Mouse (Mus musculus) MEL (cell line): Measurements from ENCODE around the gene Srsf1. TPM values are rescaled to one million over a fixed set of nuclear protein-coding genes. Genes with fewer than 3 reads are reported as not detected.

ENCODE experiments used
- DNase-seq: peaks from one replicate; pipeline ENCODE4 v3.0.0; 2011; ENCODE audit warnings: low read depth, low spot score
- H3K27ac ChIP-seq: 2 replicates; pipeline ENCODE4 v1.5.1; 2012; ENCODE audit warnings: low read depth, mild to moderate bottlenecking, control low read depth, low read length, moderate library complexity; ENCODE audit not compliant: control insufficient read depth
- H3K27me3 ChIP-seq, 2 experiments: fragments of 150-350 bp in 1 of 2; sonication (generic) in 1 of 2; 2 replicates each; pipeline ENCODE4 v1.6.1; 2012; ENCODE audit warnings: low read length in 2 of 2, mild to moderate bottlenecking in 2 of 2, improper control_type of control experiment in 1 of 2, moderate library complexity in 1 of 2; ENCODE audit not compliant: insufficient read depth in 2 of 2, control insufficient read depth in 1 of 2
- H3K36me3 ChIP-seq, 2 experiments: 2 replicates each; pipeline ENCODE4 v1.6.1; 2012 to 2014; ENCODE audit warnings: low read length in 2 of 2, improper control_type of control experiment in 1 of 2, inconsistent platforms in 1 of 2, mild to moderate bottlenecking in 1 of 2; ENCODE audit not compliant: insufficient read depth in 2 of 2, control insufficient read depth in 1 of 2
- H3K4me1 ChIP-seq, 2 experiments: fragments of 150-350 bp in 1 of 2; sonication (generic) in 1 of 2; 2 replicates each; pipeline ENCODE4 v1.6.1; 2012; ENCODE audit warnings: low read length in 2 of 2, improper control_type of control experiment in 1 of 2, mild to moderate bottlenecking in 1 of 2; ENCODE audit not compliant: insufficient read depth in 2 of 2, control insufficient read depth in 1 of 2
- H3K4me3 ChIP-seq, 2 experiments: fragments of 150-350 bp in 1 of 2; sonication (generic) in 1 of 2; 2 replicates each; pipeline ENCODE4 v1.5.1; 2012; ENCODE audit warnings: low read depth in 2 of 2, low read length in 2 of 2, mild to moderate bottlenecking in 2 of 2, moderate library complexity in 2 of 2, control low read depth in 1 of 2, improper control_type of control experiment in 1 of 2; ENCODE audit not compliant: control insufficient read depth in 1 of 2, insufficient read depth in 1 of 2
- H3K79me2 ChIP-seq: 2 replicates; pipeline ENCODE4 v1.6.1; 2012; ENCODE audit warnings: mild to moderate bottlenecking, low read length, moderate library complexity; ENCODE audit not compliant: control insufficient read depth, poor library complexity, insufficient read depth
- H3K9ac ChIP-seq: 2 replicates; pipeline ENCODE4 v1.6.1; 2012; ENCODE audit warnings: low read depth, mild to moderate bottlenecking, control low read depth, low read length, moderate library complexity; ENCODE audit not compliant: control insufficient read depth, poor library complexity, severe bottlenecking
- H3K9me3 ChIP-seq: fragments of 150-350 bp; sonication (generic); replicated peaks from 2 replicates; pipeline ENCODE4 v1.6.1; 2012; ENCODE audit warnings: mild to moderate bottlenecking, low read length, improper control_type of control experiment, moderate library complexity; ENCODE audit not compliant: insufficient read depth
- BHLHE40 ChIP-seq: IDR thresholded peaks from 2 replicates; pipeline ENCODE4 v1.6.1; 2012; ENCODE audit warnings: low read depth, mild to moderate bottlenecking, inconsistent platforms, low read length, improper control_type of control experiment, borderline replicate concordance
- CHD1 ChIP-seq: IDR thresholded peaks from 2 replicates; pipeline ENCODE4 v1.6.1; 2012; ENCODE audit warnings: low read depth, mild to moderate bottlenecking, inconsistent platforms, low read length, improper control_type of control experiment
- CHD2 ChIP-seq: IDR thresholded peaks from 2 replicates; pipeline ENCODE4 v1.6.1; 2011; ENCODE audit warnings: low read length, improper control_type of control experiment
- CTCF ChIP-seq, 3 experiments: IDR thresholded peaks in 2 of 3; conservative IDR thresholded peaks in 1 of 3; 2 replicates each; pipeline ENCODE4 v1.5.1; 2011 to 2012; ENCODE audit warnings: low read length in 3 of 3, low read depth in 2 of 3, mild to moderate bottlenecking in 2 of 3, improper control_type of control experiment in 1 of 3, inconsistent platforms in 1 of 3, mixed read lengths in 1 of 3, moderate library complexity in 1 of 3; ENCODE audit not compliant: control insufficient read depth in 1 of 3, insufficient read depth in 1 of 3, poor library complexity in 1 of 3, severe bottlenecking in 1 of 3
- E2F4 ChIP-seq: IDR thresholded peaks from 2 replicates; pipeline ENCODE4 v1.6.1; 2011; ENCODE audit warnings: low read depth, low read length, improper control_type of control experiment, borderline replicate concordance
- ELF1 ChIP-seq: IDR thresholded peaks from 2 replicates; pipeline ENCODE4 v1.6.1; 2014; ENCODE audit warnings: low read depth, mild to moderate bottlenecking, inconsistent platforms, low read length, improper control_type of control experiment, moderate library complexity
- EP300 ChIP-seq, 2 experiments: IDR thresholded peaks; 2 replicates each; pipeline ENCODE4 v1.6.1; 2011; ENCODE audit warnings: improper control_type of control experiment in 2 of 2, low read length in 2 of 2, low read depth in 1 of 2, mild to moderate bottlenecking in 1 of 2
- GABPA ChIP-seq: IDR thresholded peaks from 2 replicates; pipeline ENCODE4 v1.6.1; 2012; ENCODE audit warnings: low read depth, mild to moderate bottlenecking, inconsistent platforms, low read length, improper control_type of control experiment, moderate library complexity
- GATA1 ChIP-seq: IDR thresholded peaks from 2 replicates; pipeline ENCODE4 v1.6.1; 2011; ENCODE audit warnings: low read depth, low read length, improper control_type of control experiment
- HCFC1 ChIP-seq: IDR thresholded peaks from 2 replicates; pipeline ENCODE4 v1.6.1; 2012; ENCODE audit warnings: low read depth, mild to moderate bottlenecking, inconsistent platforms, low read length, improper control_type of control experiment, moderate library complexity
- JUND ChIP-seq: IDR thresholded peaks from 2 replicates; pipeline ENCODE4 v1.6.1; 2011; ENCODE audit warnings: low read depth, mild to moderate bottlenecking, improper control_type of control experiment, low read length
- KAT2A ChIP-seq: conservative IDR thresholded peaks from 2 replicates; pipeline ENCODE4 v1.6.1; 2012; ENCODE audit warnings: low read depth, low read length, improper control_type of control experiment, inconsistent platforms
- MAX ChIP-seq: IDR thresholded peaks from 2 replicates; pipeline ENCODE4 v1.6.1; 2011; ENCODE audit warnings: low read length, improper control_type of control experiment
- MAZ ChIP-seq: IDR thresholded peaks from 2 replicates; pipeline ENCODE4 v1.6.1; 2012; ENCODE audit warnings: low read depth, mild to moderate bottlenecking, inconsistent platforms, low read length, improper control_type of control experiment
- MEF2A ChIP-seq: IDR thresholded peaks from 2 replicates; pipeline ENCODE4 v1.6.1; 2014; ENCODE audit warnings: low read depth, mild to moderate bottlenecking, inconsistent platforms, low read length, improper control_type of control experiment; ENCODE audit not compliant: poor library complexity, insufficient replicate concordance, severe bottlenecking; ENCODE audit errors: extremely low read depth
- MXI1 ChIP-seq: IDR thresholded peaks from 2 replicates; pipeline ENCODE4 v1.6.1; 2011; ENCODE audit warnings: mild to moderate bottlenecking, low read depth, low read length, improper control_type of control experiment
- MYB ChIP-seq: IDR thresholded peaks from 2 replicates; pipeline ENCODE4 v1.6.1; 2011; ENCODE audit warnings: mild to moderate bottlenecking, low read depth, low read length, improper control_type of control experiment
- MYC ChIP-seq: IDR thresholded peaks from 2 replicates; pipeline ENCODE4 v1.6.1; 2011; ENCODE audit warnings: low read depth, mild to moderate bottlenecking, low read length, improper control_type of control experiment, moderate library complexity
- NELFE ChIP-seq: IDR thresholded peaks from 2 replicates; pipeline ENCODE4 v1.6.1; 2011; ENCODE audit warnings: low read depth, low read length, improper control_type of control experiment
- NRF1 ChIP-seq: IDR thresholded peaks from 2 replicates; pipeline ENCODE4 v1.6.1; 2014; ENCODE audit warnings: low read depth, mild to moderate bottlenecking, inconsistent platforms, low read length, improper control_type of control experiment, moderate library complexity; ENCODE audit not compliant: poor library complexity, insufficient read depth, severe bottlenecking
- POLR2A ChIP-seq, 2 experiments: IDR thresholded peaks; 2 replicates each; pipeline ENCODE4 v1.6.1; 2011 to 2012; ENCODE audit warnings: low read length in 2 of 2, mild to moderate bottlenecking in 2 of 2, control low read depth in 1 of 2, improper control_type of control experiment in 1 of 2, low read depth in 1 of 2, moderate library complexity in 1 of 2; ENCODE audit not compliant: control insufficient read depth in 1 of 2, insufficient read depth in 1 of 2, poor library complexity in 1 of 2
- POLR2AphosphoS2 ChIP-seq: IDR thresholded peaks from 2 replicates; pipeline ENCODE4 v1.6.1; 2011; ENCODE audit warnings: low read length, improper control_type of control experiment
- POLR2AphosphoS5 ChIP-seq: IDR thresholded peaks from 2 replicates; pipeline ENCODE4 v1.6.1; 2012; ENCODE audit warnings: low read depth, borderline replicate concordance, mild to moderate bottlenecking, inconsistent platforms, low read length, moderate library complexity, mixed read lengths
- RCOR1 ChIP-seq: IDR thresholded peaks from 2 replicates; pipeline ENCODE4 v1.6.1; 2012; ENCODE audit warnings: low read depth, mild to moderate bottlenecking, inconsistent platforms, low read length, improper control_type of control experiment
- SIN3A ChIP-seq: IDR thresholded peaks from 2 replicates; pipeline ENCODE4 v1.6.1; 2012; ENCODE audit warnings: low read length, improper control_type of control experiment, inconsistent platforms
- SMC3 ChIP-seq: IDR thresholded peaks from 2 replicates; pipeline ENCODE4 v1.6.1; 2011; ENCODE audit warnings: low read depth, low read length, improper control_type of control experiment
- TAL1 ChIP-seq: IDR thresholded peaks from 2 replicates; pipeline ENCODE4 v1.6.1; 2012; ENCODE audit warnings: mild to moderate bottlenecking, inconsistent platforms, low read length, moderate library complexity, mixed read lengths
- TCF12 ChIP-seq: IDR thresholded peaks from 2 replicates; pipeline ENCODE4 v1.6.1; 2014; ENCODE audit warnings: low read depth, mild to moderate bottlenecking, inconsistent platforms, low read length, improper control_type of control experiment, moderate library complexity
- UBTF ChIP-seq: IDR thresholded peaks from 2 replicates; pipeline ENCODE4 v1.6.1; 2012; ENCODE audit warnings: low read depth, mild to moderate bottlenecking, inconsistent platforms, low read length, improper control_type of control experiment, moderate library complexity, borderline replicate concordance; ENCODE audit not compliant: insufficient read depth
- USF1 ChIP-seq: IDR thresholded peaks from 2 replicates; pipeline ENCODE4 v1.6.1; 2014; ENCODE audit warnings: low read depth, mild to moderate bottlenecking, inconsistent platforms, low read length, improper control_type of control experiment, moderate library complexity
- USF2 ChIP-seq, 2 experiments: IDR thresholded peaks; 2 replicates each; pipeline ENCODE4 v1.6.1; 2011 to 2012; ENCODE audit warnings: improper control_type of control experiment in 2 of 2, low read length in 2 of 2, borderline replicate concordance in 1 of 2, inconsistent platforms in 1 of 2, low read depth in 1 of 2, mild to moderate bottlenecking in 1 of 2; ENCODE audit not compliant: insufficient read depth in 1 of 2
- ZC3H11A ChIP-seq: IDR thresholded peaks from 2 replicates; pipeline ENCODE4 v1.6.1; 2012; ENCODE audit warnings: low read depth, mild to moderate bottlenecking, inconsistent platforms, low read length, improper control_type of control experiment
- ZMIZ1 ChIP-seq: IDR thresholded peaks from 2 replicates; pipeline ENCODE4 v1.6.1; 2012; ENCODE audit warnings: low read depth, mild to moderate bottlenecking, inconsistent platforms, low read length, improper control_type of control experiment, moderate library complexity
- ZNF384 ChIP-seq: IDR thresholded peaks from 2 replicates; pipeline ENCODE4 v1.6.1; 2012; ENCODE audit warnings: low read depth, mild to moderate bottlenecking, inconsistent platforms, low read length, improper control_type of control experiment
- polyA plus RNA-seq, 2 experiments: library from polyadenylated mRNA; stranded (reverse) in 1 of 2; unstranded in 1 of 2; fragments of >175 nt in 1 of 2; fragments of >200 nt in 1 of 2; gene quantifications; 2 replicates each; pipeline versions ENCODE4 v1.2.1 to v1.2.4; 2012; ENCODE audit warnings: low replicate concordance in 2 of 2, low read depth in 1 of 2; ENCODE audit not compliant: insufficient read length in 2 of 2, insufficient read depth in 1 of 2, missing spikeins in 1 of 2
- total RNA-seq: library from RNA; depleted of rRNA; stranded (reverse); fragments of 300-350 nt; gene quantifications from 2 replicates; pipeline ENCODE4 v1.2.3, GENCODE M21; 2012; rRNA removed

Srsf1 gene
- total RNA-seq (586 and 596 TPM in 2 replicates), polyA plus RNA-seq (100 to 1,000 TPM; 421 to 431 TPM)

DNA sequence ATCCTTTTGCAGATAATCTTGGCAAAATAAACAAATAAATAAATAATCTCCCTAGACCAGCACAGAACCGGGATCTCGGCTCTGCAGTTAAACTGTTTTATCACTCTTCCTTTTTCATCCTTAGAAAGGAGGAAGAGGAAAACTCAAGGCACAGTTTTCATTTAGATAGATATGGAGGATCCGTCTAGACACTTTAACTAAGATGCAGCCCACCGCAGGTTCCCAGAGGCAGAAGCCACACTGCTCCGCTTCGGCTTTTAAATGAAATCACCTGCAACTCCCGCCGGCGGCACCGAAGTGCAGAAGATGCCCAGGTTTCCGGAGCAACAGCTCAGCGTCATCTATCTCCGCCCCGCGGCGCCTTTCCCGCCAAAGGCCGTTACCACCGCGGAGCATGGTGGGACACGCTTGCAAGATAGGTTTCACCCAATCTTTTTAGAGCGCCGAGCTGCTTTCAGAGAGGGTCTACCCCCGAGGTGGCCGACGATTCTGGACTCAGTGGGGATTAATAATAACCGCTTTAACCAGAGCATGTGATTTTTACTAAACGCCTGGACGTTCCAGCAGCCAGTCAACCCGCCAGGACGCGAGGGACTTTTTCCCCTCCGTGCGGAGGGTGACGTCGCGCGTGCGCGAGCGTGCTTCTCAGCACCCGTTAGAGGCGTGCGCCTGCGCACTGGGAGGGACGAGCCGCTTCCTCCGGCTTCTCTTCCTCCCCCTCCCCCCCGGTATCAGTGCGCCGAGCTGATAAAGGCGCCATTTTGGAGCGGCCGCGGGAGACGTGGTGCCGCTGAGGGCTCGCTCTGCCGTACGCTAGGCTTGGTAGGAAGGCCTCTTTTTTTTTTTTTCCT is at the start of gene Srsf1:
Srsf1 (plus strand) TSS at position 430 of the 851 bp plus-strand sequence.
- Histone ChIP-seq H3K27ac (peak within 1 kb of the TSS; percentile 98), H3K9me3 (no peaks in the 10 kb centered on the region), H3K36me3 (peaks cover 31 to 32% of the 10 kb centered on the region in 2 experiments), H3K9ac (peak within 1 kb of the TSS; percentile 97), H3K4me1 (peaks cover 5 to 17% of the 10 kb centered on the region in 2 experiments), H3K79me2 (peaks cover 33% of the 10 kb centered on the region), H3K27me3 (no peaks in the 10 kb centered on the region), H3K4me3 (peak within 1 kb of the TSS; percentile 76 to 84)
- peak; percentile 99 for DNase-seq
- TF ChIP-seq SIN3A (peak; percentile 95), JUND (no peak), GATA1 (peak; percentile 72), USF1 (no peak), MAZ (peak; percentile 93), USF2 (IDR thresholded peaks at IDR 0.05; ENCODE audit: borderline replicate concordance in 1 of 2, insufficient read depth in 1 of 2, low read depth in 1 of 2, low read length in 2 of 2) (no peak), POLR2AphosphoS2 (peak; percentile 90), MYB (peak; percentile 88), MEF2A (no peak), EP300 (IDR thresholded peaks at IDR 0.05; ENCODE audit: low read depth in 1 of 2, low read length in 2 of 2) (peak in 1 of 2 experiments; percentile 53; a peak in 2 of 4 replicates), CTCF (IDR thresholded peaks at IDR 0.05 in 2 of 3, conservative IDR thresholded peaks at IDR 0.05 in 1 of 3; ENCODE audit: control insufficient read depth in 1 of 3, insufficient read depth in 1 of 3, low read depth in 2 of 3, low read length in 3 of 3, poor library complexity in 1 of 3, severe bottlenecking in 1 of 3) (no peak), CHD1 (peak; percentile 93; the same call in 1 of the 2 replicates), MXI1 (peak; percentile 88), ZC3H11A (no peak), POLR2A (IDR thresholded peaks at IDR 0.05; ENCODE audit: control insufficient read depth in 1 of 2, insufficient read depth in 1 of 2, low read depth in 1 of 2, low read length in 2 of 2, poor library complexity in 1 of 2) (peak; percentile 89 to 93), ZMIZ1 (peak; percentile 88), ELF1 (peak; percentile 67; the same call in 1 of the 2 replicates), BHLHE40 (no peak), HCFC1 (peak; percentile 84), POLR2AphosphoS5 (no peak), NELFE (peak; percentile 96), TAL1 (peak; percentile 31; the same call in 1 of the 2 replicates), RCOR1 (peak; percentile 43; the same call in 1 of the 2 replicates), ZNF384 (peak; percentile 87), MAX (peak; percentile 84), E2F4 (peak; percentile 100), GABPA (no peak), KAT2A (peak; percentile 67), CHD2 (peak; percentile 84), SMC3 (no peak), UBTF (no peak; the same call in 1 of the 2 replicates), TCF12 (peak; percentile 80), NRF1 (peak; percentile 91), MYC (peak; percentile 70)
